In genomic region chr6:115181094-115181493, GRCm38 (mm10) we compare ENCODE assay signal across 25 mouse cellular contexts. TPM values are rescaled to one million over a fixed set of nuclear protein-coding genes. Genes with fewer than 3 reads are reported as not detected.
"Had no signal": no experiment of that assay in that cellular context is flagged by ENCODE, and none has a peak within 500 bp of the region (broad histone marks: within the 10 kb centered on the region; RNA-seq: fewer than 3 reads in every experiment).

No protein-coding gene starts in this region.

- DNase-seq: lung, adult 18-20 months; lung, embryonic 14.5 days; lung, postnatal 10 days; lung, postnatal 4 days; right cerebral cortex, postnatal 25 days; thymus, adult 2 months; thymus, postnatal 25 days; thymus, postnatal 4 days had no signal

- H3K4me1 ChIP-seq: neural tube, embryonic 13.5 days; neural tube, embryonic 15.5 days; stomach, embryonic 15.5 days had no signal

- H3K27ac ChIP-seq: liver, embryonic 14.5 days; midbrain, embryonic 10.5 days; midbrain, embryonic 13.5 days; neural tube, embryonic 13.5 days; neural tube, embryonic 15.5 days; stomach, embryonic 15.5 days; stomach, postnatal 0 days had no signal

- H3K4me3 ChIP-seq: midbrain, embryonic 10.5 days; midbrain, embryonic 13.5 days; myocyte; neural tube, embryonic 13.5 days; neural tube, embryonic 15.5 days; stomach, embryonic 15.5 days had no signal

RNA-seq across cellular contexts. Expression of gene Gm17482, which starts 46.0 kb away (rescaled TPM):
- total RNA-seq: megakaryocyte, adult 5-6 weeks; megakaryocyte-erythroid progenitor cell, adult 5-6 weeks had no signal
- polyA plus RNA-seq: liver, embryonic 14.5 days; liver, embryonic 16.5 days; lung, embryonic 14.5 days; lung, embryonic 16.5 days; midbrain, embryonic 10.5 days; midbrain, embryonic 13.5 days; midbrain, embryonic 16.5 days; myocyte; neural tube, embryonic 11.5 days; neural tube, embryonic 13.5 days; neural tube, embryonic 15.5 days; spleen, adult 2 months; stomach, embryonic 15.5 days; stomach, postnatal 0 days; testis, adult 2 months; thymus, adult 2 months; urinary bladder, adult 2 months had no signal

RNA-seq across cellular contexts. Expression of gene Syn2, which starts 46.4 kb away (rescaled TPM):
- total RNA-seq: megakaryocyte, adult 5-6 weeks; megakaryocyte-erythroid progenitor cell, adult 5-6 weeks had no signal
